Mouse (Mus musculus) heart, embryonic 15.5 days (tissue): ENCODE measurements around the gene Slc18b1. TPM values are rescaled to one million over a fixed set of nuclear protein-coding genes. Genes with fewer than 3 reads are reported as not detected.

Experiments used
- ATAC-seq: fragments of 200-750 bp; cut with Nextera tagmentation; replicated peaks from 2 replicates; pipeline ENCODE4 v1.8.0; 2017; ENCODE audit warnings: low read depth, moderate TSS enrichment; ENCODE audit not compliant: insufficient number of reproducible peaks, insufficient read depth, low FRiP score
- H3K27ac ChIP-seq: fragments of 300-500 bp; sonication (generic); 2 replicates; pipeline ENCODE4 v1.5.1; 2015; ENCODE audit warnings: mild to moderate bottlenecking, inconsistent platforms
- H3K27me3 ChIP-seq: fragments of 300-500 bp; sonication (generic); 2 replicates; pipeline ENCODE4 v1.6.1; 2015; ENCODE audit warnings: inconsistent platforms
- H3K36me3 ChIP-seq: fragments of 300-500 bp; sonication (generic); 2 replicates; pipeline ENCODE4 v1.6.1; 2015; ENCODE audit warnings: mild to moderate bottlenecking, inconsistent platforms
- H3K4me1 ChIP-seq: fragments of 300-500 bp; sonication (generic); replicated peaks from 2 replicates; pipeline ENCODE4 v1.6.1; 2015; ENCODE audit warnings: inconsistent platforms
- H3K4me2 ChIP-seq: fragments of 300-500 bp; sonication (generic); 2 replicates; pipeline ENCODE4 v1.6.1; 2015; ENCODE audit warnings: inconsistent platforms, mild to moderate bottlenecking, moderate library complexity
- H3K4me3 ChIP-seq: fragments of 300-500 bp; sonication (generic); 2 replicates; pipeline ENCODE4 v1.5.1; 2015; ENCODE audit warnings: mild to moderate bottlenecking, inconsistent platforms
- H3K9ac ChIP-seq: fragments of 300-500 bp; sonication (generic); 2 replicates; pipeline ENCODE4 v1.6.1; 2015; ENCODE audit warnings: mild to moderate bottlenecking, inconsistent platforms
- H3K9me3 ChIP-seq: fragments of 300-500 bp; sonication (generic); replicated peaks from 2 replicates; pipeline ENCODE4 v1.6.1; 2016; ENCODE audit warnings: inconsistent platforms
- WGBS: fragments of 180-500 bp; shearing (Covaris S2); methylation state at CpG from one replicate; pipeline ENCODE4 v1.1.7; 2015; ENCODE audit warnings: mixed read lengths; 5-methylcytosine and 5-hydroxymethylcytosine counted together
- polyA plus RNA-seq: library from polyadenylated mRNA; unstranded; fragments of >200 nt; fragmentation: Nextera tagmentation; extraction: Ambion mirVana; gene quantifications from 2 replicates; pipeline ENCODE4 v1.2.1, GENCODE M21; 2015

Gene Slc18b1
- polyA plus RNA-seq, 1 experiment from 2014 or later: 8.0 TPM

GRCm38 (mm10) chr10:23840496-23840895 is 43.7 kb downstream of the Slc18b1 start:
- H3K9ac ChIP-seq: no peak overlapping the region
- no peak overlapping the region for H3K27ac ChIP-seq
- H3K27me3 ChIP-seq: no peaks in the 10 kb centered on the region
- H3K4me3 ChIP-seq: no peak overlapping the region
- ATAC-seq: no peak
- 65% methylated on average over 4 of the region's 4 CpGs for WGBS
- H3K4me1 ChIP-seq: no peaks in the 10 kb centered on the region
- H3K36me3 ChIP-seq: no peaks in the 10 kb centered on the region
- H3K4me2 ChIP-seq: no peak overlapping the region
- no peaks in the 10 kb centered on the region; the same call in 1 of the 2 replicates for H3K9me3 ChIP-seq

- Histone ChIP-seq H3K4me1 (no peaks in the 10 kb centered on the region), H3K36me3 (no peaks in the 10 kb centered on the region), H3K4me2 (no peak within 1 kb of the TSS), H3K27me3 (no peaks in the 10 kb centered on the region), H3K9ac (no peak within 1 kb of the TSS), H3K27ac (no peak within 1 kb of the TSS), H3K4me3 (no peak within 1 kb of the TSS), H3K9me3 (no peaks in the 10 kb centered on the region)
- no peak for ATAC-seq
- WGBS: 69% methylated on average over 4 of the region's 4 CpGs
Observed at GRCm38 (mm10) chr10:23851228-23851912, 54.6 kb downstream of the Slc18b1 start, which contains the start of gene Vnn3. Gene Vnn3 (plus strand): TSS chr10:23851462.

- Histone ChIP-seq H3K4me2 (no peak overlapping the region), H3K27ac (no peak overlapping the region), H3K9me3 (no peaks in the 10 kb centered on the region), H3K36me3 (no peaks in the 10 kb centered on the region), H3K27me3 (no peaks in the 10 kb centered on the region), H3K9ac (no peak overlapping the region), H3K4me1 (no peaks in the 10 kb centered on the region), H3K4me3 (no peak overlapping the region)
- 77% methylated on average over 2 of the region's 2 CpGs for WGBS
- no peak for ATAC-seq
Observed at GRCm38 (mm10) chr10:23852096-23852495, 55.3 kb downstream of the Slc18b1 start.

- Histone ChIP-seq H3K4me3 (no peak overlapping the region), H3K4me1 (no peaks in the 10 kb centered on the region)
- WGBS: 73% methylated on average over 9 of the region's 9 CpGs
Observed at GRCm38 (mm10) chr10:23864362-23865312, 67.9 kb downstream of the Slc18b1 start.

More at GRCm38 (mm10) chr10:23864362-23865312, 67.9 kb downstream of the Slc18b1 start:
- Histone ChIP-seq H3K27me3 (no peaks in the 10 kb centered on the region), H3K9ac (no peak overlapping the region), H3K9me3 (no peaks in the 10 kb centered on the region; the same call in 1 of the 2 replicates), H3K36me3 (no peaks in the 10 kb centered on the region), H3K27ac (no peak overlapping the region), H3K4me2 (no peak overlapping the region)
- no peak for ATAC-seq

Other genes starting within 250 kb of the Slc18b1 start
- 89.3 and 90.3 TPM in 2 replicates for gene Rps12, start 9.7 kb upstream of the Slc18b1 start, polyA plus RNA-seq
- 0.15 and 0.22 TPM in 2 replicates for gene Vnn3, start 54.5 kb downstream of the Slc18b1 start, polyA plus RNA-seq
- gene Vnn1, start 97.7 kb downstream of the Slc18b1 start, polyA plus RNA-seq: 2.1 and 2.2 TPM in 2 replicates
- not detected in 2 replicates for gene Taar1, start 123.4 kb downstream of the Slc18b1 start, polyA plus RNA-seq
- not detected in 2 replicates for gene Taar2, start 141.6 kb downstream of the Slc18b1 start, polyA plus RNA-seq
- gene Taar3, start 152.6 kb downstream of the Slc18b1 start, polyA plus RNA-seq: not detected in 2 replicates
- gene Taar4, start 163.5 kb downstream of the Slc18b1 start, polyA plus RNA-seq: not detected in 2 replicates
- not detected in 2 replicates for gene Taar5, start 173.7 kb downstream of the Slc18b1 start, polyA plus RNA-seq
- not detected in 2 replicates for gene Taar6, start 188.7 kb downstream of the Slc18b1 start, polyA plus RNA-seq
- not detected in 2 replicates for gene Taar7a, start 196.5 kb downstream of the Slc18b1 start, polyA plus RNA-seq
- not detected in 2 replicates for gene Taar7b, start 203.0 kb downstream of the Slc18b1 start, polyA plus RNA-seq
- not detected in 2 replicates for gene Taar7d, start 230.2 kb downstream of the Slc18b1 start, polyA plus RNA-seq
- gene Taar7e, start 240.6 kb downstream of the Slc18b1 start, polyA plus RNA-seq: not detected in 2 replicates